Comparison of ENCODE assay signal across 9 mouse cellular contexts in genomic region chr7:143006097-143006755, GRCm38 (mm10). TPM values are rescaled to one million over a fixed set of nuclear protein-coding genes. Genes with fewer than 3 reads are reported as not detected.
DNase-seq lines count a peak whose midpoint lies in the region; ATAC-seq lines count a peak whose summit lies in the region.
"Had no signal": no experiment of that assay in that cellular context is flagged by ENCODE, and none has a peak within 500 bp of the region (broad histone marks: within the 10 kb centered on the region; RNA-seq: fewer than 3 reads in every experiment).

No protein-coding gene starts in this region.

- H3K4me3 ChIP-seq in kidney, embryonic 14.5 days (ENCODE audit: low read length), result no peak overlapping the region
- no peak overlapping the region; the same call in 1 of the 2 replicates for H3K4me3 ChIP-seq in limb, embryonic 12.5 days (replicated peaks)

- DNase-seq in kidney, postnatal 14 days, result no peak
- DNase-seq in ZHBTc4 (ENCODE audit: low read depth, low spot score), result peak; percentile 79
- DNase-seq in spleen, postnatal 36 days (ENCODE audit: low spot score in 2 of 2), result peak; percentile 67 to 77
- DNase-seq in layer of hippocampus, postnatal 36 days, result no peak
- DNase-seq in frontal cortex, postnatal 25 days (ENCODE audit: low spot score in 2 of 2), result no peak
- no peak for DNase-seq in left cerebral cortex, adult 8-10 months (ENCODE audit: low spot score in 2 of 2)
- DNase-seq: gastrocnemius, postnatal 14 days had no signal

- no peak for ATAC-seq in kidney, embryonic 14.5 days (ENCODE audit: low FRiP score, low TSS enrichment)
- no peak for ATAC-seq in limb, embryonic 12.5 days (ENCODE audit: insufficient number of reproducible peaks, insufficient read depth, low FRiP score, low TSS enrichment, low read depth)

- H3K36me3 ChIP-seq in kidney, embryonic 14.5 days (ENCODE audit: control insufficient read depth, insufficient read depth, low read length), result no peaks in the 10 kb centered on the region
- no peaks in the 10 kb centered on the region for H3K36me3 ChIP-seq in limb, embryonic 12.5 days

- H3K27ac ChIP-seq in kidney, embryonic 14.5 days (ENCODE audit: low read depth, low read length), result no peak overlapping the region
- peak overlapping the region; percentile 72 for H3K27ac ChIP-seq in limb, embryonic 12.5 days

- H3K27me3 ChIP-seq in kidney, embryonic 14.5 days (ENCODE audit: control insufficient read depth, insufficient read depth, low read length), result no peaks in the 10 kb centered on the region
- H3K27me3 ChIP-seq in limb, embryonic 12.5 days, result no peaks in the 10 kb centered on the region

- H3K4me1 ChIP-seq in kidney, embryonic 14.5 days (ENCODE audit: control insufficient read depth, insufficient read depth, low read length), result peaks cover 26% of the 10 kb centered on the region
- H3K4me1 ChIP-seq in limb, embryonic 12.5 days (replicated peaks), result peaks cover 50% of the 10 kb centered on the region

- H3K9ac ChIP-seq in kidney, embryonic 14.5 days (ENCODE audit: low read depth, low read length), result 0 out of 2 replicates have a peak overlapping the region, but pooled peaks have one; percentile 23
- no peak overlapping the region for H3K9ac ChIP-seq in limb, embryonic 12.5 days (replicated peaks)

- no peak overlapping the region for H3K4me2 ChIP-seq in kidney, embryonic 14.5 days (replicated peaks; ENCODE audit: low read depth, low read length)
- 0 out of 2 replicates have a peak overlapping the region, but pooled peaks have one; percentile 4 for H3K4me2 ChIP-seq in limb, embryonic 12.5 days

- 81% methylated on average over 2 of the region's 2 CpGs for WGBS in kidney, embryonic 14.5 days
- 82% methylated on average over 2 of the region's 2 CpGs for WGBS in limb, embryonic 12.5 days

- no peaks in the 10 kb centered on the region for H3K9me3 ChIP-seq in kidney, embryonic 14.5 days (ENCODE audit: control insufficient read depth, low read length)
- H3K9me3 ChIP-seq in limb, embryonic 12.5 days, result no peaks in the 10 kb centered on the region

RNA-seq across cellular contexts. Expression of gene Tspan32, which starts 1.4 kb away (rescaled TPM):
- polyA plus RNA-seq in kidney, embryonic 14.5 days (2014; fragmentation: Nextera tagmentation; extraction: Ambion mirVana), result 0.79 and 0.97 TPM in 2 replicates
- 2.2 and 2.8 TPM in 2 replicates for polyA plus RNA-seq in limb, embryonic 12.5 days (2016; fragmentation: Nextera tagmentation; extraction: Ambion mirVana)
- under 1 TPM in 1 of 2 experiments, not detected in 1; 0.23 TPM for total RNA-seq in layer of hippocampus, postnatal 36 days (2021)
- under 1 TPM; 0.18 to 0.44 (median 0.29) TPM for total RNA-seq in left cerebral cortex, adult 8-10 months (2022)

RNA-seq across cellular contexts. Expression of gene Ascl2, which starts 37.2 kb away (rescaled TPM):
- polyA plus RNA-seq in kidney, embryonic 14.5 days (2014; fragmentation: Nextera tagmentation; extraction: Ambion mirVana), result 0.43 and 0.67 TPM in 2 replicates
- 0.42 and 1.1 TPM in 2 replicates for polyA plus RNA-seq in limb, embryonic 12.5 days (2016; fragmentation: Nextera tagmentation; extraction: Ambion mirVana)
- under 1 TPM in 1 of 2 experiments, not detected in 1; 0.27 TPM for total RNA-seq in layer of hippocampus, postnatal 36 days (2021)
- total RNA-seq in left cerebral cortex, adult 8-10 months (2022), result under 1 TPM in 3 of 4 experiments, not detected in 1; 0.21 to 0.53 (median 0.46) TPM
- total RNA-seq: gastrocnemius, postnatal 14 days had no signal

RNA-seq across cellular contexts. Expression of gene Cd81, which starts 46.3 kb away (rescaled TPM):
- polyA plus RNA-seq in kidney, embryonic 14.5 days (2014; fragmentation: Nextera tagmentation; extraction: Ambion mirVana), result 477 and 494 TPM in 2 replicates
- polyA plus RNA-seq in limb, embryonic 12.5 days (2016; fragmentation: Nextera tagmentation; extraction: Ambion mirVana), result 331 and 337 TPM in 2 replicates
- 100 to 1,000 TPM; 441 to 447 TPM for total RNA-seq in layer of hippocampus, postnatal 36 days (2021)
- total RNA-seq in left cerebral cortex, adult 8-10 months (2022), result 100 to 1,000 TPM; 406 to 526 (median 451) TPM

Comparison
In these comparisons a context has a peak if more than half of its experiments do, and no peak if none do; other contexts are left out.
1. DNase-seq: peak in ZHBTc4 (single experiment) and spleen, postnatal 36 days (2 of 2); none in kidney, postnatal 14 days (single experiment), layer of hippocampus, postnatal 36 days (0 of 2), frontal cortex, postnatal 25 days (0 of 2) and left cerebral cortex, adult 8-10 months (0 of 2).